Mouse (Mus musculus) intestine, postnatal 0 days (tissue): ENCODE results near the gene Gm28047. TPM values are rescaled to one million over a fixed set of nuclear protein-coding genes. Genes with fewer than 3 reads are reported as not detected.

Source experiments
- ATAC-seq: fragments of 200-750 bp; cut with Nextera tagmentation; 2 replicates; pipeline ENCODE4 v1.8.0; 2017; ENCODE audit warnings: mild to moderate bottlenecking, moderate TSS enrichment, moderate library complexity
- H3K27ac ChIP-seq: fragments of 300-500 bp; sonication (generic); 2 replicates; pipeline ENCODE4 v1.5.1; 2014; ENCODE audit warnings: mild to moderate bottlenecking, low read depth, low read length, moderate library complexity
- H3K27me3 ChIP-seq: fragments of 300-500 bp; sonication (generic); replicated peaks from 2 replicates; pipeline ENCODE4 v1.6.1; 2014; ENCODE audit warnings: low read length, mixed read lengths; ENCODE audit not compliant: control insufficient read depth, insufficient read depth
- H3K36me3 ChIP-seq: fragments of 300-500 bp; sonication (generic); 2 replicates; pipeline ENCODE4 v1.6.1; 2014; ENCODE audit warnings: mild to moderate bottlenecking, moderate library complexity; ENCODE audit not compliant: control insufficient read depth, insufficient read depth
- H3K4me1 ChIP-seq: fragments of 300-500 bp; sonication (generic); replicated peaks from 2 replicates; pipeline ENCODE4 v1.6.1; 2014; ENCODE audit warnings: antibody characterized with exemption, low read length, mixed read lengths; ENCODE audit not compliant: control insufficient read depth, insufficient read depth
- H3K4me2 ChIP-seq: fragments of 300-500 bp; sonication (generic); replicated peaks from 2 replicates; pipeline ENCODE4 v1.6.1; 2014; ENCODE audit warnings: low read depth, mild to moderate bottlenecking, moderate library complexity
- H3K4me3 ChIP-seq: fragments of 300-500 bp; sonication (generic); 2 replicates; pipeline ENCODE4 v1.5.1; 2014; ENCODE audit warnings: low read depth, low read length
- H3K9ac ChIP-seq: fragments of 300-500 bp; sonication (generic); 2 replicates; pipeline ENCODE4 v1.6.1; 2014; ENCODE audit warnings: mild to moderate bottlenecking, low read depth, low read length
- H3K9me3 ChIP-seq: fragments of 300-500 bp; sonication (generic); 2 replicates; pipeline ENCODE4 v1.6.1; 2016; ENCODE audit warnings: mixed run types; ENCODE audit not compliant: control insufficient read depth
- CTCF ChIP-seq: sonication (generic); IDR thresholded peaks from 2 replicates; pipeline ENCODE4 v1.5.1; 2016; ENCODE audit warnings: low read depth, mild to moderate bottlenecking, control low read depth, antibody characterized with exemption, moderate library complexity
- WGBS: fragments of 180-500 bp; shearing (Covaris S2); extraction: QIAGEN DNeasy Blood & Tissue Kit; methylation state at CpG from one replicate; pipeline ENCODE4 v1.1.7; 2014; 5-methylcytosine and 5-hydroxymethylcytosine counted together
- polyA plus RNA-seq: library from polyadenylated mRNA; unstranded; fragments of >200 nt; fragmentation: Nextera tagmentation; extraction: Ambion mirVana; gene quantifications from 2 replicates; pipeline ENCODE4 v1.2.1, GENCODE M21; 2015

The Gm28047 gene
- polyA plus RNA-seq, 1 experiment from 2014 or later = not detected

DNA sequence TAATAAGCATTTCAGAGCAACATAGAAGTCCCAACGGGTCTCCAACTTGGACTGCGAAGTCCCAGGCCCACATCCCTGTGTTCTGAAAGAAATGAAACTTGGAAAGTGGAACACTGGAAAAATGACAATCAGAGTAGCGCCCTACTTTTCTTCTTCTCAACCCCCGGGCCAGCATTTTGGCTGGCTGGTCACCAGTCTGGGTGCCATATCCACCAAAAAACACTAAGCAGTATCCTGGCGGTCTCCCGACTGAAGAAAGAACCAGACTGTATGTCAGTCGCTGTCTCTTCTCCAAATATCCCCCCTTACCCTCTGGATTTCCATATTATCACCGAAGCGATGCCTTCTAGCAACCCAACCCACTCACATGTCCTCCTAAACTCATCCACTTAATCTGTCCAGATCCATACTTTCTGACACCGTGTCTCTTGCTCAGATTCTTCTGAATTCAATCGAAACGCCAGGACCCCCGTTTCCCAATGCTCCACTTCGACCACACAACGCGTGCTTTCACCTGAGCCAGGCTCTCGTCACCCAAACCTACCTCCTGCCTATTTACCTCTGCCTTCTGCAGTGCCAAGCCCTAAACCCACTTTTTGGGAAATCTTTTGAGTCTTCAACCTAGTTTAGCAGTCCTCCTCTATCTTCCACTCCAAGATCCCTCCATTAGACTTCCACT, 437 bp downstream of the Gm28047 start:
- TF ChIP-seq CTCF = no peak
- Histone ChIP-seq H3K9ac (peak overlapping the region; percentile 57), H3K36me3 (no peaks in the 10 kb centered on the region), H3K27ac (peak overlapping the region; percentile 95), H3K4me1 (no peaks in the 10 kb centered on the region), H3K4me3 (peak overlapping the region; percentile 61), H3K27me3 (no peaks in the 10 kb centered on the region), H3K4me2 (peak overlapping the region; percentile 76), H3K9me3 (no peaks in the 10 kb centered on the region)
- ATAC-seq = no peak
- WGBS = 3% methylated on average over 17 of the region's 17 CpGs

DNA sequence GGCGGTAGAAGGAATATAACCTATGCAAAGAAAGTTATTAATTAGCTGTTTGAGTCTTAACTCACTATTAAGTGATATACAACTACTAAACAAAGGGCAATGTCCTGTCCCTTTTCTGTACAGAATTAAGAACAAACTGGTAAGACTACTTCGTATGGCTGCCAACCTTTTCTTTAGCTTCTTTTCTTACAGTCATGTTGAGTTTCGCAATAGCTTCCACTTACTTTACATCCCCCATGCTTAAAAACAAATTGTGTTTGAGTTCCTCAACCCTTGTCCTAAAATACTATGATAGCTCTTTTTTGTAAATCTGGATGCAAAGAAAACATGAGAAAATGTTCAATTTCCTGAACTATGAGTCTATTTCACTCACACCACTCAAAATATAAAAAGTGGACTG, 1.7 kb downstream of the Gm28047 start:
- no peaks in the 10 kb centered on the region for H3K27me3 ChIP-seq
- TF ChIP-seq CTCF = no peak
- no peak overlapping the region for H3K4me3 ChIP-seq
- peak overlapping the region; percentile 21 for H3K4me2 ChIP-seq
- H3K9ac ChIP-seq = no peak overlapping the region
- WGBS = 67% methylated on average over 3 of the region's 3 CpGs
- H3K4me1 ChIP-seq = no peaks in the 10 kb centered on the region
- no peaks in the 10 kb centered on the region for H3K9me3 ChIP-seq
- H3K36me3 ChIP-seq = no peaks in the 10 kb centered on the region
- no peak for ATAC-seq
- H3K27ac ChIP-seq = no peak overlapping the region

DNA sequence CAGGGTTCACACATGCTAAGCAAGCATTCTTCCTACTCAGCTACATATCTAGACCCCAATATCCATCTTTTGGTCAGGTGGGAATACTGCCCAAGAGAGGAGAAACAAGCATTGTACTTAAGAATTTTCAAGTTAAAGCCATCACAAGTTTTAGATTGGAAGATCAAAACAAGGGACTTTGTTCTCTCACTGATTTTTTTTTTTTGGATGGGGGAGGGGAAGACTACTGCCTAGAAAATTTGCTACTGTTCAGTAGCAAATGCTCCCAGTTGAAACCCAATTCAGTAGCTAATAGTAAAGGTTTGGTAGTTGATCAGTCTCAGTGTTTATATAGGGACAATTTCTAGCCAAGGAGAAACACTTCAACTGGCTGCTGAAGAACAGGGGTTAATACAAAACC, 2.3 kb downstream of the Gm28047 start:
- no peaks in the 10 kb centered on the region for H3K36me3 ChIP-seq
- no peak overlapping the region; the same call in 1 of the 2 replicates for H3K4me2 ChIP-seq
- no peaks in the 10 kb centered on the region for H3K9me3 ChIP-seq
- TF ChIP-seq CTCF = no peak
- no peak for ATAC-seq
- no peak overlapping the region for H3K27ac ChIP-seq
- H3K9ac ChIP-seq = no peak overlapping the region
- no peak overlapping the region for H3K4me3 ChIP-seq
- no peaks in the 10 kb centered on the region for H3K27me3 ChIP-seq
- H3K4me1 ChIP-seq = no peaks in the 10 kb centered on the region

DNA sequence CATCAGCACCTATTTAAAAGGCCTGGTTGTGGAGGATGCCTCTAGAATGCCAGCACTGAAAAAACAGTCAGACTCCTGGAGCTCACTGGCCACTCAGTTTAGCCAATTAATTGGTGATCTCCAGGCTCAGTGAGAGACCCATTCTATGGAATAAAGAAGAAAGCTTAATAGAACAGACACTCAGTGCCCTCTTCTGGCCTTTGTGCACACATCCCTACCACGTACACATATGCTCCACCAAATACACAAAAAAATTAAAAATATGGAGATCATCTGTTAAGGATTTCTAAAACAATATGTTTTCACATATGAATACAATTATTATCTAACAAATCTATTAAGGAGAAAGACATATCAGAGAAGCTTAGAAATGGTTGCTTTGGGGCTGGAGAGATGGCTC, 4.1 kb downstream of the Gm28047 start:
- Histone ChIP-seq H3K4me1 (no peaks in the 10 kb centered on the region), H3K9ac (no peak overlapping the region), H3K4me3 (no peak overlapping the region), H3K4me2 (no peak overlapping the region), H3K27ac (no peak overlapping the region), H3K9me3 (no peaks in the 10 kb centered on the region), H3K27me3 (no peaks in the 10 kb centered on the region), H3K36me3 (no peaks in the 10 kb centered on the region)
- no peak for ATAC-seq
- 86% methylated on average over 1 of the region's 1 CpGs for WGBS
- TF ChIP-seq CTCF = peak; percentile 33

DNA sequence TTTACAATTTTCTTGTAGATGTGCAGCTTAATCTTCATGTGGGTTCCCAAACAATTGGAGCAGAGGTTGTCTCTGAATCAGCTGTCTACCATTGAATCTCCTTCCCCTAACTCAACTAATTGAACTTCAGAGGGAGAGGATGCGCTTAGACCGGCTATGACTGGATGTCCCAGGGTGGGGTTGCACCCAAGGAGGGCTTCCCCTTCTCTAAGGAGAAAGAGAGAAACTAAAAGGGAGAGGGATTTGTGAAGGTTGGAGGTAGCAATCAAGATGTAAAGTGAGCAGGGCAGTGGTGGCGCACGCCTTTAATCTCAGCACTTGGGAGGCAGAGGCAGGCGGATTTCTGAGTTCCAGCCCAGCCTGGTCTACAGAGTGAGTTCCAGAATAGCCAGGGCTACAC, 5.4 kb downstream of the Gm28047 start:
- Histone ChIP-seq H3K27ac (no peak overlapping the region), H3K27me3 (no peaks in the 10 kb centered on the region), H3K4me1 (0 out of 2 replicates have a peak, but pooled peaks cover 2% of the 10 kb centered on the region), H3K9me3 (no peaks in the 10 kb centered on the region), H3K4me2 (no peak overlapping the region), H3K9ac (no peak overlapping the region), H3K4me3 (no peak overlapping the region), H3K36me3 (no peaks in the 10 kb centered on the region)
- WGBS = 97% methylated on average over 5 of the region's 5 CpGs
- TF ChIP-seq CTCF = no peak
- ATAC-seq = no peak

DNA sequence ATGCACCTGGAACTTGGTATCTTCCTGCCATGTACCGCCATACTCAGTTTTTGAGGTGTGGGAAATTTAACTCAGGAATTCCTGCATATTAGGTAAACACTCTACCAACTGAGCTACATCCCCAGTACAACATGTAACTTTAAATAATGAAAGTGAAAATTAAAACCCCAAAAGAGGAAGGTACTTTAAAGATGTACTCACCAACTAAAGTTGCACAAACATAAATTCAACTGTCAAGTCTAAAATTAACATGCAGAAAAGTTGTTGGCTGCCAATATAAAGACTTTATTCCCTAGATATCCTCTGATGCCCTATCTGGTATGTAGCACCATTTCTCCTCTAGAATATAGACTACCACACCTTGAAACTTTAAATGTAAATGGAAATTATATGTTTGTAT, 7.2 kb downstream of the Gm28047 start:
- Histone ChIP-seq H3K27ac (no peak overlapping the region), H3K36me3 (no peaks in the 10 kb centered on the region), H3K27me3 (no peaks in the 10 kb centered on the region), H3K4me2 (no peak overlapping the region), H3K9ac (no peak overlapping the region), H3K9me3 (no peaks in the 10 kb centered on the region), H3K4me1 (0 out of 2 replicates have a peak, but pooled peaks cover 2% of the 10 kb centered on the region), H3K4me3 (no peak overlapping the region)
- no peak for ATAC-seq
- no peak for TF ChIP-seq CTCF
- 85% methylated on average over 1 of the region's 1 CpGs for WGBS
